Mouse (Mus musculus): ENCODE measurements around the gene Mst1.
A peak's percentile ranks its signal among the peaks of the same experiment; 100 is the strongest.

GRCm38 (mm10) chr9:108106090-108106489 is 25.9 kb downstream of the Mst1 start:
- TF ChIP-seq POLR2A (IDR thresholded peaks at IDR 0.05; ENCODE audit: control insufficient read depth, low read depth, low read length) = no peak
- peak; percentile 29; the same call in 1 of the 2 replicates for TF ChIP-seq CTCF (IDR thresholded peaks at IDR 0.05; ENCODE audit: control insufficient read depth, insufficient read depth, insufficient replicate concordance, low read depth, low read length)

All from testis, adult 2 months (tissue).